Mouse (Mus musculus): ENCODE measurements around the gene Jak2. TPM values are rescaled to one million over a fixed set of nuclear protein-coding genes. Genes with fewer than 3 reads are reported as not detected.

The Jak2 gene
- polyA plus RNA-seq, 1 experiment: 7.0 TPM

DNA sequence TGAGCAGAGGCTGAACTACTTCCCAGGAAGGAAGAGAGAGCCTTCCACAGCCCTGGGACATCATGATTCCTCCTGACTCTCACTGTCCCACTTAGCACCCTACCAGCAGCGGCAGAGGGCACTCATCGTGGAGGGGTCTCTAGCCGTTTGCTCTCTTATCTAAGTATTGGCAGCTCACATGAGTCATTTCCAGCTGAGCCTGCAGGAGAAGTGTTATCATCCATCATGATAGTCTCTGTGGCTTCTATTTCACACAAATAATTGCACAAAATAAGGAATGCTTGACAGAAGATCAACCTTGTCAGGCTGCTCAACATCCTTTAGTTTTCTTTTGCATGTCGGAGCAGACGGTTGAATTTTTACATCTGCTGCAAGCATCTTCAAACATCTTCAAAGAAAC, 108.6 kb downstream of the Jak2 start:
- Histone ChIP-seq H3K4me1 (ENCODE audit: control insufficient read depth, insufficient read depth, low read length) (peaks cover 7% of the 10 kb centered on the region; the same call in 1 of the 2 replicates), H3K27me3 (replicated peaks; ENCODE audit: control insufficient read depth, insufficient read depth, low read length) (no peaks in the 10 kb centered on the region), H3K36me3 (ENCODE audit: control insufficient read depth, insufficient read depth, low read length) (no peaks in the 10 kb centered on the region), H3K4me3 (ENCODE audit: insufficient read depth, low read depth, low read length) (no peak overlapping the region), H3K27ac (ENCODE audit: insufficient read depth, low read depth, low read length) (no peak overlapping the region)
- TF ChIP-seq CTCF (conservative IDR thresholded peaks at IDR 0.05; ENCODE audit: insufficient read depth, insufficient read length, low read depth, low read length): no peak
- no peak for TF ChIP-seq POLR2A (IDR thresholded peaks at IDR 0.05; ENCODE audit: low read depth, low read length)
- WGBS: 92% methylated on average over 5 of the region's 5 CpGs
- DNase-seq: no peak

DNA sequence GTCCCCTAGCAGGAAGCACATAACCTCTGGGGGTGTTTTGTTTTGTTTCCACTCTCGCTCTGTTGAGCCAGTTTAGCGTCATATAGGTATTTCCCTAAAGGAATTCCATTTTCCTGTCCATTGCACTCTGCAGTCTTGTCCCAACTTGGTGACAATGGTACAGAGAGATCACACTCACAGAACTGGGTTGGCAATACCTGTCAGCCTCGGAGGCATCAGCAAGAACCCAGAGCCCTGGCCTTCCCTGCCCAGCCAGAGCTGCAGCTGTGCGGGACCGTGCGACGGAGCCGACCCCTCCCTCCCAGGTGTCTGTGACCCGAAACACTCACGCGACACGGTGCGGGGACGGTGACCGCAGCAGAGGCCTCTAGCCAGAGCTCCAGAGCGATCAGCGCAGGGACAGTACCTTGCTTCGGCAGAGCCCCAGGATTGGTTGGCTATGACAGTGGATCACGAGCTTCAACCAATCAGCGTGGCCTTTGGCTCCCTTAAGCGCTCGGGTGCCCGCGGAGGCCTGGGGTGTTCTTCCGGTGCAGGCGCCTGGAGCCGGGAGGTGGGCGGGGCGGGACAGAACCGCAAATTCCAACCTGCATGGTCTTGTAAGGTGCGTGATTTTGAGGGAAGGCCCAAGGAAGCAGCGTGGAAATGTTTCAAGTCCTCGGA, 110.0 kb downstream of the Jak2 start:
- Histone ChIP-seq H3K4me3 (ENCODE audit: insufficient read depth, low read depth, low read length) (peak overlapping the region; percentile 62), H3K4me1 (ENCODE audit: control insufficient read depth, insufficient read depth, low read length) (0 out of 2 replicates have a peak, but pooled peaks cover 7% of the 10 kb centered on the region), H3K27me3 (replicated peaks; ENCODE audit: control insufficient read depth, insufficient read depth, low read length) (no peaks in the 10 kb centered on the region), H3K36me3 (ENCODE audit: control insufficient read depth, insufficient read depth, low read length) (no peaks in the 10 kb centered on the region), H3K27ac (ENCODE audit: insufficient read depth, low read depth, low read length) (peak overlapping the region; percentile 33; the same call in 1 of the 2 replicates)
- WGBS: 1% methylated on average over 33 of the region's 33 CpGs
- TF ChIP-seq POLR2A (IDR thresholded peaks at IDR 0.05; ENCODE audit: low read depth, low read length) (peak; percentile 66), CTCF (conservative IDR thresholded peaks at IDR 0.05; ENCODE audit: insufficient read depth, insufficient read length, low read depth, low read length) (no peak)
- peak; percentile 97 for DNase-seq

DNA sequence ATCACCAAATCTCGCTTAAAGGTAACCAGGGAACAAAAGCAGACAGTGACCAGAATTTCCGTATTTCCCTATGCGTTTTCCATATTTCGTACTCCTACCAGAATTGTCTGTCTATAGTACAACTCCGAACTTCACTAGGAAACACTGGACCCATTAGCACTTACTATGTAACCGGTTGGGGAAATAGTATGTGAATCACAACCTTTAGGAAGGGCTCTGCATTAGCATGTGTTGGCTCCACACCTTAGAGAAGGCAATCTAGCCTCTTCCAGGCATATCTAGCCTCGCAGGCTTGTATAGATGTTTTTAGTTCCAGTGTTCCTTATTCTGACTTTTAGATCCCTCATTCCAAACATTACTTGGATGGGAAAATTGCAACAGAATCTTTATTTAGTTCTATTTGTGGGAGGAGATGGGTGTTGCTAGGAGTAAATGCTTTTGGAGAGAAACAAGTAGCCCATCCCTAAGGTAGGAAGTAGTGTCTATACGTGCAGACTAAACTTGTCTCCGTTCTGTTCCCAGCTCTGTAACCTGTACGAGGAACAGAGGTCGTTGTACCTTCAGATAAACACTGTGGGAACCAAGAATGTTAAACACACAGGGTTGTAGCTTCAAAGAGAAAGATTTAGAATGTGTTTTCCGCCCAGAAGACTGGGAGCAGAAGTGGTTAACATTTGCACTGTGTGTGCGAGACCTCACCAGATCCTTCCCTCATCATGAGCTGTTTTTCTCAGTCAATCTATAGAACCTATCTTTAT, 110.7 kb downstream of the Jak2 start:
- WGBS: 45% methylated on average over 13 of the region's 13 CpGs
- no peaks in the 10 kb centered on the region for H3K36me3 ChIP-seq (ENCODE audit: control insufficient read depth, insufficient read depth, low read length)
- DNase-seq: no peak
- H3K27me3 ChIP-seq (replicated peaks; ENCODE audit: control insufficient read depth, insufficient read depth, low read length): no peaks in the 10 kb centered on the region
- 0 out of 2 replicates have a peak, but pooled peaks cover 7% of the 10 kb centered on the region for H3K4me1 ChIP-seq (ENCODE audit: control insufficient read depth, insufficient read depth, low read length)
- peak overlapping the region; percentile 62 for H3K4me3 ChIP-seq (ENCODE audit: insufficient read depth, low read depth, low read length)
- H3K27ac ChIP-seq (ENCODE audit: insufficient read depth, low read depth, low read length): 0 out of 2 replicates have a peak overlapping the region, but pooled peaks have one; percentile 33
- no peak for TF ChIP-seq CTCF (conservative IDR thresholded peaks at IDR 0.05; ENCODE audit: insufficient read depth, insufficient read length, low read depth, low read length)
- no peak for TF ChIP-seq POLR2A (IDR thresholded peaks at IDR 0.05; ENCODE audit: low read depth, low read length)

Other genes with a start within 250 kb of the Jak2 start
- 155 and 160 TPM in 2 replicates for gene Ak3, start 203.9 kb upstream of the Jak2 start, polyA plus RNA-seq (2012; rRNA removed)
- gene Rcl1, start 150.5 kb upstream of the Jak2 start, polyA plus RNA-seq (2012; rRNA removed): 16.9 and 17.6 TPM in 2 replicates
- 2.6 and 3.1 TPM in 2 replicates for gene Insl6, start 73.5 kb downstream of the Jak2 start, polyA plus RNA-seq (2012; rRNA removed)
- 0.11 TPM in 1 of 2 replicates, not detected in the other for gene Rln1, start 82.8 kb downstream of the Jak2 start, polyA plus RNA-seq (2012; rRNA removed)
- gene Plgrkt, start 115.6 kb downstream of the Jak2 start, polyA plus RNA-seq (2012; rRNA removed): 25.2 and 30.8 TPM in 2 replicates
- 2.5 and 4.3 TPM in 2 replicates for gene Cd274, start 115.6 kb downstream of the Jak2 start, polyA plus RNA-seq (2012; rRNA removed)
- gene Pdcd1lg2, start 159.1 kb downstream of the Jak2 start, polyA plus RNA-seq (2012; rRNA removed): 0.17 TPM in 1 of 2 replicates, not detected in the other

Measured in kidney, adult 2 months (tissue).